Mouse (Mus musculus): ENCODE measurements around the gene AI854703.
A peak's percentile ranks its signal among the peaks of the same experiment; 100 is the strongest.

Gene AI854703

GRCm38 (mm10) chr6:48626464-48626863, at the start of gene AI854703:
AI854703 (plus strand) TSS chr6:48626764.
- no peak for DNase-seq (ENCODE audit: low read depth in 2 of 2, low spot score in 2 of 2)

GRCm38 (mm10) chr6:48578736-48579135, 47.8 kb upstream of the AI854703 start:
- no peak for DNase-seq (ENCODE audit: low read depth in 2 of 2, low spot score in 2 of 2)

GRCm38 (mm10) chr6:48579215-48579648, 47.3 kb upstream of the AI854703 start:
- DNase-seq (ENCODE audit: low read depth in 2 of 2, low spot score in 2 of 2): no peak

GRCm38 (mm10) chr6:48581257-48581656, 45.3 kb upstream of the AI854703 start:
- no peak for DNase-seq (ENCODE audit: low read depth in 2 of 2, low spot score in 2 of 2)

GRCm38 (mm10) chr6:48582037-48582436, 44.5 kb upstream of the AI854703 start:
- peak; percentile 44 to 59 for DNase-seq (ENCODE audit: low read depth in 2 of 2, low spot score in 2 of 2)

GRCm38 (mm10) chr6:48589194-48589750, 37.3 kb upstream of the AI854703 start, which contains the start of gene Gm45021:
Gm45021 (plus strand) TSS chr6:48589610.
- DNase-seq (ENCODE audit: low read depth in 2 of 2, low spot score in 2 of 2): no peak

GRCm38 (mm10) chr6:48591221-48591845, 35.2 kb upstream of the AI854703 start:
- no peak for DNase-seq (ENCODE audit: low read depth in 2 of 2, low spot score in 2 of 2)

- DNase-seq (ENCODE audit: low read depth in 2 of 2, low spot score in 2 of 2): no peak
These were observed 34.7 kb upstream of the AI854703 start for GRCm38 (mm10) chr6:48591871-48592270.

- DNase-seq (ENCODE audit: low read depth in 2 of 2, low spot score in 2 of 2): peak in 1 of 2 experiments; percentile 29
These were observed 33.2 kb upstream of the AI854703 start, which contains the start of the genes Repin1 and Gm44965 for GRCm38 (mm10) chr6:48593158-48594042. Repin1 (plus strand) TSS chr6:48593883. Gm44965 (plus strand) TSS chr6:48593941.

GRCm38 (mm10) chr6:48594043-48594738, 32.4 kb upstream of the AI854703 start:
- DNase-seq (ENCODE audit: low read depth in 2 of 2, low spot score in 2 of 2): no peak

GRCm38 (mm10) chr6:48595278-48595677, 31.3 kb upstream of the AI854703 start:
- no peak for DNase-seq (ENCODE audit: low read depth in 2 of 2, low spot score in 2 of 2)

- DNase-seq (ENCODE audit: low read depth in 2 of 2, low spot score in 2 of 2): no peak
These were observed 29.9 kb upstream of the AI854703 start for GRCm38 (mm10) chr6:48596545-48597232.

- no peak for DNase-seq (ENCODE audit: low read depth in 2 of 2, low spot score in 2 of 2)
These were observed 29.3 kb upstream of the AI854703 start for GRCm38 (mm10) chr6:48597233-48597625.

- no peak for DNase-seq (ENCODE audit: low read depth in 2 of 2, low spot score in 2 of 2)
These were observed 26.0 kb upstream of the AI854703 start for GRCm38 (mm10) chr6:48600594-48600993.

GRCm38 (mm10) chr6:48601271-48602079, 25.1 kb upstream of the AI854703 start, which contains the start of gene Zfp775:
Zfp775 (plus strand) TSS chr6:48602063.
- DNase-seq (ENCODE audit: low read depth in 2 of 2, low spot score in 2 of 2): peak; percentile 85 to 87

- DNase-seq (ENCODE audit: low read depth in 2 of 2, low spot score in 2 of 2): peak in 1 of 2 experiments; percentile 18
These were observed 24.4 kb upstream of the AI854703 start for GRCm38 (mm10) chr6:48602080-48602741.

GRCm38 (mm10) chr6:48608124-48608523, 18.4 kb upstream of the AI854703 start:
- no peak for DNase-seq (ENCODE audit: low read depth in 2 of 2, low spot score in 2 of 2)

- DNase-seq (ENCODE audit: low read depth in 2 of 2, low spot score in 2 of 2): no peak
These were observed 17.1 kb upstream of the AI854703 start for GRCm38 (mm10) chr6:48609512-48609911.

- no peak for DNase-seq (ENCODE audit: low read depth in 2 of 2, low spot score in 2 of 2)
These were observed 15.9 kb upstream of the AI854703 start for GRCm38 (mm10) chr6:48610657-48611056.
